10 mouse cellular contexts compared by ENCODE assay signal in genomic region chr16:30984826-30985545, GRCm38 (mm10).
A peak's percentile ranks its signal among the peaks of the same experiment; 100 is the strongest.
DNase-seq lines count a peak whose midpoint lies in the region; ATAC-seq and TF ChIP-seq lines count a peak whose summit lies in the region.
"Had no signal": no experiment of that assay in that cellular context is flagged by ENCODE, and none has a peak within 500 bp of the region (broad histone marks: within the 10 kb centered on the region; RNA-seq: fewer than 3 reads in every experiment).

No protein-coding gene starts in this region.

- H3K79me2 ChIP-seq in heart, adult 2 months (replicated peaks; ENCODE audit: control insufficient read depth, insufficient read depth, low read length), result no peaks in the 10 kb centered on the region

- TF ChIP-seq POLR2A in heart, adult 2 months (IDR thresholded peaks at IDR 0.05; ENCODE audit: insufficient read depth, low read depth, low read length), result no peak

- no peak for TF ChIP-seq CTCF in heart, adult 2 months (IDR thresholded peaks at IDR 0.05)

- peak in 1 of 2 experiments; percentile 55 for DNase-seq in heart, adult 2 months
- no peak for DNase-seq in heart, postnatal 10 days
- no peak for DNase-seq in lung, postnatal 10 days
- peak; percentile 44 for DNase-seq in gastrocnemius, postnatal 25 days
- DNase-seq in cerebellum, postnatal 10 days, result no peak

- no peak overlapping the region for H3K4me3 ChIP-seq in heart, adult 2 months
- no peak overlapping the region for H3K4me3 ChIP-seq in lung, embryonic 15.5 days
- no peak overlapping the region for H3K4me3 ChIP-seq in neural tube, embryonic 13.5 days
- H3K4me3 ChIP-seq: stomach, embryonic 15.5 days had no signal

- WGBS in heart, adult 2 months, result 61% methylated on average over 17 of the region's 17 CpGs
- WGBS in lung, embryonic 15.5 days, result 53% methylated on average over 17 of the region's 17 CpGs
- 30% methylated on average over 17 of the region's 17 CpGs for WGBS in neural tube, embryonic 13.5 days

- H3K4me2 ChIP-seq in lung, embryonic 15.5 days, result no peak overlapping the region
- H3K4me2 ChIP-seq in neural tube, embryonic 13.5 days, result no peak overlapping the region
- H3K4me2 ChIP-seq: stomach, embryonic 15.5 days had no signal

- no peak for ATAC-seq in lung, embryonic 15.5 days (ENCODE audit: borderline replicate concordance, extremely low read depth, low FRiP score, low TSS enrichment)
- no peak for ATAC-seq in neural tube, embryonic 13.5 days (ENCODE audit: low read depth)
- no peak for ATAC-seq in megakaryocyte, adult 5-6 weeks (ENCODE audit: poor library complexity, severe bottlenecking)
- ATAC-seq: intestine, embryonic 16.5 days had no signal

- H3K36me3 ChIP-seq in heart, adult 2 months (ENCODE audit: control insufficient read depth, insufficient read depth, low read length), result no peaks in the 10 kb centered on the region
- no peaks in the 10 kb centered on the region for H3K36me3 ChIP-seq in lung, embryonic 15.5 days
- no peaks in the 10 kb centered on the region for H3K36me3 ChIP-seq in neural tube, embryonic 13.5 days
- H3K36me3 ChIP-seq: stomach, embryonic 15.5 days had no signal

- H3K9ac ChIP-seq in heart, adult 2 months (ENCODE audit: low read depth, low read length), result no peak overlapping the region
- no peak overlapping the region for H3K9ac ChIP-seq in lung, embryonic 15.5 days
- no peak overlapping the region for H3K9ac ChIP-seq in neural tube, embryonic 13.5 days
- H3K9ac ChIP-seq: stomach, embryonic 15.5 days had no signal

- H3K27ac ChIP-seq in heart, adult 2 months, result peak overlapping the region; percentile 62
- H3K27ac ChIP-seq in lung, embryonic 15.5 days, result 0 out of 2 replicates have a peak overlapping the region, but pooled peaks have one; percentile 3
- peak overlapping the region; percentile 20; the same call in 1 of the 2 replicates for H3K27ac ChIP-seq in neural tube, embryonic 13.5 days (replicated peaks)
- H3K27ac ChIP-seq: stomach, embryonic 15.5 days had no signal

- intact Hi-C loops in heart, adult 2 months (cut with DNase I), result no loop called here
- intact Hi-C loops in heart, postnatal 10 days (cut with DNase I), result no loop called here

- no peaks in the 10 kb centered on the region for H3K9me3 ChIP-seq in lung, embryonic 15.5 days
- no peaks in the 10 kb centered on the region for H3K9me3 ChIP-seq in neural tube, embryonic 13.5 days
- H3K9me3 ChIP-seq: stomach, embryonic 15.5 days had no signal

- H3K4me1 ChIP-seq in heart, adult 2 months (ENCODE audit: control insufficient read depth, insufficient read depth, low read length), result peaks cover 17% of the 10 kb centered on the region
- H3K4me1 ChIP-seq in lung, embryonic 15.5 days, result peaks cover 26% of the 10 kb centered on the region; the same call in 1 of the 2 replicates
- peaks cover 33% of the 10 kb centered on the region for H3K4me1 ChIP-seq in neural tube, embryonic 13.5 days (replicated peaks)

- TF ChIP-seq EP300 in heart, adult 2 months (IDR thresholded peaks at IDR 0.05; ENCODE audit: insufficient read depth, low read depth, low read length), result no peak

- H3K27me3 ChIP-seq in heart, adult 2 months (ENCODE audit: control insufficient read depth, insufficient read depth, low read length), result no peaks in the 10 kb centered on the region
- H3K27me3 ChIP-seq in lung, embryonic 15.5 days, result no peaks in the 10 kb centered on the region
- H3K27me3 ChIP-seq in neural tube, embryonic 13.5 days, result no peaks in the 10 kb centered on the region
- H3K27me3 ChIP-seq: stomach, embryonic 15.5 days had no signal

Comparison
In these comparisons a context has a peak if more than half of its experiments do, and no peak if none do; other contexts are left out.
1. H3K27ac ChIP-seq: peak in every context shown above with its lines; median percentile 62 in heart, adult 2 months; 20 in neural tube, embryonic 13.5 days; 3 in lung, embryonic 15.5 days.